Mouse (Mus musculus): ENCODE measurements at regions not wholly inside any gene's neighbourhood (a gene's known extent, or its start where the extent isn't known, plus 50 kb on each side); places are given as distances from the start of the nearest gene placed in this dataset.

GRCm38 (mm10) chr5:125985356-125985755, 453.8 kb downstream of the Tmem132b start:
- TF ChIP-seq GATA1 (IDR thresholded peaks at IDR 0.05; ENCODE audit: borderline replicate concordance, low read length) (no peak), FLI1 (IDR thresholded peaks at IDR 0.05; ENCODE audit: low read length) (no peak)
